Mouse (Mus musculus) adrenal gland (tissue): Measurements from ENCODE around the gene Zfp27.
"Not testable (repeated sequence)": the region's sequence is repeated elsewhere in the genome, so short reads cannot be mapped to it uniquely, and the experiment has no call there.

Experiments used
- intact Hi-C: fragments of 180-260 bp; cut with DNase I; formaldehyde crosslinking; loops from one replicate; pipeline ENCODE4 v1.15.1; 2025
- microRNA-seq, 2 experiments: library from miRNA; unstranded; fragments of <30 nt; microRNA quantifications; one replicate each; pipeline ENCODE4; 2019

Zfp27 gene

GRCm38 (mm10) chr7:29892756-29893155 is 13.6 kb downstream of the Zfp27 start:
- intact Hi-C loops, result no loop called here

GRCm38 (mm10) chr7:29890501-29890900 is 15.9 kb downstream of the Zfp27 start:
- intact Hi-C loops, result no loop called here

GRCm38 (mm10) chr7:29880916-29881315 is 25.5 kb downstream of the Zfp27 start:
- intact Hi-C loops, result no loop called here

GRCm38 (mm10) chr7:29880056-29880455 is 26.3 kb downstream of the Zfp27 start:
- intact Hi-C loops, result no loop called here

GRCm38 (mm10) chr7:29877561-29877960 is 28.8 kb downstream of the Zfp27 start:
- intact Hi-C loops, result not testable (repeated sequence)

GRCm38 (mm10) chr7:29874256-29874655 is 32.1 kb downstream of the Zfp27 start:
- intact Hi-C loops, result no loop called here

GRCm38 (mm10) chr7:29861660-29862059 is 44.7 kb downstream of the Zfp27 start:
- intact Hi-C loops, result no loop called here

GRCm38 (mm10) chr7:29859532-29860517 is 46.5 kb downstream of the Zfp27 start, which contains the start of gene Zfp420:
Gene Zfp420, plus strand, starts transcription at chr7:29859979.
- intact Hi-C loops, result no loop called here

GRCm38 (mm10) chr7:29853219-29853842 is 53.0 kb downstream of the Zfp27 start, which contains the start of gene Zfp940:
Gene Zfp940, minus strand, starts transcription at chr7:29853669.
- intact Hi-C loops, result loop anchor here (5.0 kb wide), 1 partner anchor 36 kb away; the partner anchor contains the start of gene Zfp790

- intact Hi-C loops, result loop anchor here (5.0 kb wide), 1 partner anchor 36 kb away; the partner anchor contains the start of gene Zfp790
Observed at GRCm38 (mm10) chr7:29852831-29853218, 53.5 kb downstream of the Zfp27 start.

GRCm38 (mm10) chr7:29844616-29845015 is 61.8 kb downstream of the Zfp27 start:
- intact Hi-C loops, result no loop called here

Small RNA genes within 50 kb of the gene (microRNA-seq; reads per million reads assigned to microRNA genes)
- 0.86 to 0.92 reads per million in 2 experiments for gene Mir7668
